Mouse (Mus musculus) hindbrain, embryonic 14.5 days (tissue): ENCODE results near the gene Zfp46. TPM values are rescaled to one million over a fixed set of nuclear protein-coding genes. Genes with fewer than 3 reads are reported as not detected.

ENCODE experiments used
- ATAC-seq: fragments of 200-750 bp; cut with Nextera tagmentation; 2 replicates; pipeline ENCODE4 v1.8.0; 2017; ENCODE audit warnings: moderate number of reproducible peaks, mild to moderate bottlenecking, moderate TSS enrichment, moderate library complexity; ENCODE audit not compliant: low FRiP score
- DNase-seq: peaks from one replicate; pipeline ENCODE4 v3.0.0-alpha.2; 2015; ENCODE audit warnings: low spot score
- H3K27ac ChIP-seq: fragments of 300-500 bp; sonication (generic); 2 replicates; pipeline ENCODE4 v1.5.1; 2014; ENCODE audit warnings: mild to moderate bottlenecking, moderate library complexity
- H3K27me3 ChIP-seq: fragments of 300-500 bp; sonication (generic); 2 replicates; pipeline ENCODE4 v1.6.1; 2014; ENCODE audit warnings: mild to moderate bottlenecking, low read length, mixed read lengths; ENCODE audit not compliant: control insufficient read depth, insufficient read depth
- H3K36me3 ChIP-seq: fragments of 300-500 bp; sonication (generic); replicated peaks from 2 replicates; pipeline ENCODE4 v1.6.1; 2014; ENCODE audit not compliant: control insufficient read depth, insufficient read depth
- H3K4me1 ChIP-seq: fragments of 300-500 bp; sonication (generic); replicated peaks from 2 replicates; pipeline ENCODE4 v1.6.1; 2014; ENCODE audit warnings: antibody characterized with exemption, low read length, mixed read lengths; ENCODE audit not compliant: control insufficient read depth, insufficient read depth
- H3K4me2 ChIP-seq: fragments of 300-500 bp; sonication (generic); replicated peaks from 2 replicates; pipeline ENCODE4 v1.6.1; 2014; ENCODE audit warnings: mild to moderate bottlenecking, moderate library complexity
- H3K4me3 ChIP-seq: fragments of 300-500 bp; sonication (generic); replicated peaks from 2 replicates; pipeline ENCODE4 v1.5.1; 2014; ENCODE audit warnings: mild to moderate bottlenecking, low read length
- H3K9ac ChIP-seq: fragments of 300-500 bp; sonication (generic); 2 replicates; pipeline ENCODE4 v1.6.1; 2014
- H3K9me3 ChIP-seq: fragments of 300-500 bp; sonication (generic); 2 replicates; pipeline ENCODE4 v1.6.1; 2016; ENCODE audit warnings: low read length; ENCODE audit not compliant: control insufficient read depth
- WGBS: fragments of 180-500 bp; shearing (Covaris S2); extraction: QIAGEN DNeasy Blood & Tissue Kit; methylation state at CpG from one replicate; pipeline ENCODE4 v1.1.7; 2014; 5-methylcytosine and 5-hydroxymethylcytosine counted together
- polyA plus RNA-seq: library from polyadenylated mRNA; unstranded; fragments of >200 nt; fragmentation: Nextera tagmentation; extraction: Ambion mirVana; gene quantifications from 2 replicates; pipeline ENCODE4 v1.2.1, GENCODE M21; 2014

The Zfp46 gene
- polyA plus RNA-seq, 1 experiment from 2014 or later = 39.8 TPM

GRCm38 (mm10) chr4:136246568-136246969 is 37.9 kb upstream of the Zfp46 start:
- Histone ChIP-seq H3K9ac (no peak overlapping the region), H3K36me3 (no peaks in the 10 kb centered on the region), H3K27ac (no peak overlapping the region), H3K4me1 (peaks cover 14% of the 10 kb centered on the region), H3K9me3 (no peaks in the 10 kb centered on the region), H3K4me3 (no peak overlapping the region), H3K4me2 (no peak overlapping the region), H3K27me3 (peaks cover 66% of the 10 kb centered on the region)
- 1% methylated on average over 12 of the region's 12 CpGs for WGBS
- DNase-seq (no peak), ATAC-seq (no peak)

- Histone ChIP-seq H3K27me3 (peaks cover 71% of the 10 kb centered on the region), H3K4me2 (peak overlapping the region; percentile 62), H3K4me3 (peak overlapping the region; percentile 32), H3K9ac (peak overlapping the region; percentile 1; the same call in 1 of the 2 replicates), H3K27ac (no peak overlapping the region), H3K9me3 (no peaks in the 10 kb centered on the region), H3K36me3 (no peaks in the 10 kb centered on the region), H3K4me1 (peaks cover 14% of the 10 kb centered on the region)
- WGBS = under 1% methylated on average over 14 of the region's 14 CpGs
- no peak for DNase-seq
- ATAC-seq = no peak
Observed at GRCm38 (mm10) chr4:136247386-136247728, 37.1 kb upstream of the Zfp46 start.

- Histone ChIP-seq H3K27ac (no peak within 1 kb of the TSS), H3K4me2 (peak within 1 kb of the TSS; percentile 62), H3K9me3 (no peaks in the 10 kb centered on the region), H3K4me1 (peaks cover 14% of the 10 kb centered on the region), H3K27me3 (peaks cover 71% of the 10 kb centered on the region), H3K4me3 (peak within 1 kb of the TSS; percentile 32), H3K36me3 (no peaks in the 10 kb centered on the region), H3K9ac (peak within 1 kb of the TSS; percentile 1; the same call in 1 of the 2 replicates)
- no peak for ATAC-seq
- under 1% methylated on average over 45 of the region's 46 CpGs for WGBS
- no peak for DNase-seq
Observed at GRCm38 (mm10) chr4:136247729-136248463, 36.6 kb upstream of the Zfp46 start, which contains the start of gene Tcea3. Gene Tcea3 (plus strand): TSS chr4:136247729.

DNA sequence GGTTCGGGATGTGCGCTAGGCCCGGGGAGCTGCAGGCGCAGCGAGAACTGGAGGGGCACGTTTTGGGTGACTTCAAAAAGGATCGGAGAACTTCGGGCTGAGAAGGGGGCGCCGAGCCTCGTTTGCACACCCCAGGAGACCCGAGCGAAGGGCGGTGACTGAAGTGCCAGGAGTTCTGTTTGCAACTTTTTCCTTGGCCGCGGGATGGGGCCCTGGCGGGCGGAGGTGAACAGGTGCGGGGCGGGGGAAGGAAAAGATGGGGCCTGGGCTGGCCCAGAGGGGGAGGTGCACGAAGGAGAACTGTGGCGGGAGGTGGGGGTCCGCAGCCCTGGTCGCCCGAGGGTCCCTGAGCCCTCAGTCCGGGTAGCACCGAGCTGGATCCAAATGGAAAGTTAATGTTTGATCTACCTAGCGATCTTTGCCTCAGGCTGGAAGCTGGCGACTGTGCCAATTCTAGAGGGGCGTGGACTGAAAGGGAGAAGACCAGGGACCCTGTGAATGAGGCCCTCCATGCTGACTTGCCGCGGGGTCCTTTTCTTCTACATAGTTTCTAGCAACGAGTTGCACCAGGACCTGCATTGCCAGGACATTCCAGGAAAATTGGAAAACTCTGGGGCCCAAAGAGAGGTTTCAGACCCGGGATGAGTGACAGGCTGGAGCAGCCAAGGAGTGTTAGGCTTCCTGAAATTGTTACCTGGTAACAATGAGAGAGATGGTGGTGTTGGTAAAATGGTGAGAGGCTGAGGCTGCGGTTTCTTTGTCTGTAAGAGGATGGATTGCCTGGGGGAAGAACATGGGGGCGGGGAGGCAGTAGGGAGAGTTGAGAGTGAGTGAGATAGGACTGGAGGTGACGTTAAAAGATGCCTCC is 35.8 kb upstream of the Zfp46 start:
- Histone ChIP-seq H3K4me3 (peak overlapping the region; percentile 32), H3K4me1 (peaks cover 14% of the 10 kb centered on the region), H3K27me3 (peaks cover 71% of the 10 kb centered on the region), H3K36me3 (no peaks in the 10 kb centered on the region), H3K4me2 (peak overlapping the region; percentile 62), H3K9me3 (no peaks in the 10 kb centered on the region), H3K9ac (peak overlapping the region; percentile 1; the same call in 1 of the 2 replicates), H3K27ac (no peak overlapping the region)
- WGBS = under 1% methylated on average over 35 of the region's 37 CpGs
- DNase-seq (no peak), ATAC-seq (no peak)

GRCm38 (mm10) chr4:136249332-136249647 is 35.2 kb upstream of the Zfp46 start:
- ATAC-seq (no peak), DNase-seq (no peak)
- peaks cover 71% of the 10 kb centered on the region for H3K27me3 ChIP-seq
- H3K4me3 ChIP-seq = no peak overlapping the region; the same call in 1 of the 2 replicates
- no peaks in the 10 kb centered on the region for H3K9me3 ChIP-seq
- no peak overlapping the region for H3K9ac ChIP-seq
- H3K27ac ChIP-seq = no peak overlapping the region
- no peaks in the 10 kb centered on the region for H3K36me3 ChIP-seq
- peak overlapping the region; percentile 62; the same call in 1 of the 2 replicates for H3K4me2 ChIP-seq
- H3K4me1 ChIP-seq = peaks cover 14% of the 10 kb centered on the region
- 7% methylated on average over 11 of the region's 11 CpGs for WGBS

DNA sequence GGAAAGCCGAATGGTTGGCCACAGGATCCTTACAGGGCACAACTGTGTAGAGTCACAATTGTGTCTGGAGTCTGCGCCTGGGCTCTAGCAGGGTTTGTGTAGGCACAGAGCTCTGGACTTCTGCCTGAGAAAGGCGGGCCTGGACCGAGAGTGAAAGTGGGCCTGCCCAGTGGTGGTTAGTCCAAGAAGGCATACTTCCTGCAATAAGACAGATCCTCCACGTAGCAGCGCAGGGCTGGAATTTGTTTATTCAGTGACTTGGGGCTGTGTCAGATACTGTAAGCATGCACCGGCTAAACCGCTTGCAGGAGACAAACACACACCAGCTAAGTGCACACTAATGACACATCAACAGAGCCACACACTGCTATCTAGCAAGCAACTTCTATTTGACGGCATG is 34.7 kb upstream of the Zfp46 start:
- Histone ChIP-seq H3K27me3 (peaks cover 68% of the 10 kb centered on the region), H3K4me3 (no peak overlapping the region), H3K36me3 (no peaks in the 10 kb centered on the region), H3K4me1 (peaks cover 14% of the 10 kb centered on the region), H3K9ac (no peak overlapping the region), H3K4me2 (no peak overlapping the region), H3K27ac (no peak overlapping the region), H3K9me3 (no peaks in the 10 kb centered on the region)
- WGBS = 44% methylated on average over 9 of the region's 9 CpGs
- ATAC-seq = no peak
- no peak for DNase-seq

DNA sequence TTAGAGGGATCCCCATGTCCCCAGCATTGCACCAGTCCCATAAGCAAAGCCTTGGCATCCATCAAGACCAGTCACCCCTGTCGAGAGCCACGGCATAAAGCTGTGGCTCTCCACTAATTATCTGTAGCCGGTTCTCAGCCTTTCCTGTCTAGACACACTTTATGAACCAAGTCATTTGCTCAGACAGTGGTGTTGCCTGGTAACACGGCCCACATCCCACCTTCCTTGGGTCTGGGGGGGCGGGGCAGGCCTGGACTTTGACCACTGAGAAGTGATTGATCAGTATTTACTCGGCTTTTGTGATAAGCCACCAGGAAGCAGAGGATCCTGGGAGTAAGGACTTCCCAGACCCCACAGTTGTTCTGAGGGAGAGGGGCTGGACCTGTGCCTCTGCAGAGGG is 28.6 kb upstream of the Zfp46 start:
- Histone ChIP-seq H3K9ac (no peak overlapping the region), H3K9me3 (no peaks in the 10 kb centered on the region), H3K4me3 (no peak overlapping the region), H3K36me3 (no peaks in the 10 kb centered on the region), H3K27ac (no peak overlapping the region), H3K27me3 (peaks cover 12% of the 10 kb centered on the region; the same call in 1 of the 2 replicates), H3K4me1 (no peaks in the 10 kb centered on the region), H3K4me2 (no peak overlapping the region)
- 38% methylated on average over 6 of the region's 6 CpGs for WGBS
- no peak for ATAC-seq
- no peak for DNase-seq

DNA sequence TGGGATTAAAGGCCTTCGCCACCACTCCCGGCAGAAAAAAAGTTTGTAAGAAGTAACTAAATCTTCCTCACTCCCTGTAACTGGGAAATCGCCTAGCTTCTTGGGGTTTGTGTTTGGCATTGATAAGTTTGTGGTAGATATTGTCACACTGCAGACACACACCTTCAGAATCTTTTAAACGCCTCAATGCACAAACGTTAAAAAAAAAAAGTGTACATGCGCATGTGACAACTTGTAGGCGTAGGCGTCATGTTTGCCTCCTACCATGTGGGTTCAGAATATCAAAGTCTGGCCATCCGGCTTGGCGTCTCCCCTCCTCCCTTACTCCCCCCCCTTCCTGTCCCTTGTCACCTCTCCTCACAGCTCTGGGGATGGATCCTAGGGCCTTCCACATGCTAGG is 27.8 kb upstream of the Zfp46 start:
- Histone ChIP-seq H3K27ac (no peak overlapping the region), H3K4me1 (no peaks in the 10 kb centered on the region), H3K4me3 (no peak overlapping the region), H3K9ac (no peak overlapping the region), H3K36me3 (no peaks in the 10 kb centered on the region), H3K27me3 (peaks cover 4% of the 10 kb centered on the region; the same call in 1 of the 2 replicates), H3K4me2 (no peak overlapping the region), H3K9me3 (no peaks in the 10 kb centered on the region)
- no peak for ATAC-seq
- no peak for DNase-seq
- WGBS = 85% methylated on average over 10 of the region's 10 CpGs

- no peaks in the 10 kb centered on the region for H3K9me3 ChIP-seq
- 62% methylated on average over 3 of the region's 3 CpGs for WGBS
- no peaks in the 10 kb centered on the region for H3K27me3 ChIP-seq
- DNase-seq (no peak), ATAC-seq (no peak)
- no peaks in the 10 kb centered on the region for H3K36me3 ChIP-seq
- H3K9ac ChIP-seq = no peak overlapping the region
- no peak overlapping the region for H3K4me2 ChIP-seq
- H3K4me3 ChIP-seq = no peak overlapping the region
- no peak overlapping the region for H3K27ac ChIP-seq
- no peaks in the 10 kb centered on the region for H3K4me1 ChIP-seq
Observed at GRCm38 (mm10) chr4:136259916-136260315, 24.6 kb upstream of the Zfp46 start.
